Mouse (Mus musculus): Measurements from ENCODE around the gene Mcts2. TPM values are rescaled to one million over a fixed set of nuclear protein-coding genes. Genes with fewer than 3 reads are reported as not detected.
A peak's percentile ranks its signal among the peaks of the same experiment; 100 is the strongest.
"Not testable (repeated sequence)": the region's sequence is repeated elsewhere in the genome, so short reads cannot be mapped to it uniquely, and the experiment has no call there.

Gene Mcts2
- polyA plus RNA-seq, 1 experiment from 2014 or later, result 43.8 TPM

DNA sequence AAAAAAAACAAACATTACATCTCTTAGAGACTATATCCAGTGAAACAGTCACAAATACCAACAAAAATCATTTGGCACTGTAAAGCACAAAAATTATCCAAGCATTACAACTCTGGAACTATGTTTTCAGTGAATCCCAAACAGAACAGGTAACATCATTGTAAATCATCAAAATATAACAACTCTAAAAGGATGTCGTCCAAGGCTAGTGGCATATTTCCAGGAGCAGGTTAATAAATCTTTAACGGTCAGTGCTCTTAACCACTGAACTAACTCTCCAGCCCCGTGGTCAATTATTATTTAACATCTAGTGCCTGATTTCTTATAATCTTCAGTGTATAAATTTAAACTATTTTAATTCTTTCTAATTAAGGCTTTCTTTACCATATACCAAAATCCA is 20.6 kb upstream of the Mcts2 start:
- not testable (repeated sequence) for H3K27me3 ChIP-seq (ENCODE audit: control insufficient read depth, insufficient read depth, low read length); H3K27ac ChIP-seq (ENCODE audit: low read depth, low read length); ATAC-seq (ENCODE audit: low read depth); H3K4me2 ChIP-seq (ENCODE audit: low read depth, low read length); H3K4me1 ChIP-seq (ENCODE audit: control insufficient read depth, insufficient read depth, low read length); H3K9ac ChIP-seq (replicated peaks; ENCODE audit: low read depth, low read length); H3K9me3 ChIP-seq (ENCODE audit: control insufficient read depth, low read length); H3K4me3 ChIP-seq (ENCODE audit: low read depth, low read length); H3K36me3 ChIP-seq (ENCODE audit: control insufficient read depth, insufficient read depth, low read length)
- WGBS, result 68% methylated on average over 3 of the region's 3 CpGs

DNA sequence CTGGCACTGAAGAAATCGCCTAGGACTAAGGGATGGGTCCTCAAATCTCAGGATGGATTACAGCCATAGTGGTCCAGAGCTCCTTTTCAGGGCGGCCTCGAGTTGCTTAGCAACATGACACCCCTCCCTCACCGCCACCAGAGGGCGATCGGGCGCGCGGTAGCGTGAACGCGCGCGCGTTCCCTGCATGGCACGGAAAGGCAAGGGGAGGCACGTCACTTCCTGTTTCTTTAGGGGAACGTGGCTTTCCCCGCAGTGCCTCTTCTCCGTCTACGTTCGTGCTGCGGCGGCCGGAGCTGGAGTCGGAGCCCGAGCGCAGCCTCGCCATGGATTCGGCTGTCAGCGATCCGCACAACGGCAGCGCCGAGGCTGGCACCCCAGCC is 17.6 kb upstream of the Mcts2 start, which contains the start of gene H13:
Gene H13 (plus strand): TSS at position 206 of the 383 bp plus-strand sequence.
- H3K4me1 ChIP-seq (ENCODE audit: control insufficient read depth, insufficient read depth, low read length), result peaks cover 28% of the 10 kb centered on the region
- peak within 1 kb of the TSS; percentile 97 for H3K27ac ChIP-seq (ENCODE audit: low read depth, low read length)
- WGBS, result under 1% methylated on average over 33 of the region's 35 CpGs
- peak within 1 kb of the TSS; percentile 97 for H3K4me2 ChIP-seq (ENCODE audit: low read depth, low read length)
- H3K27me3 ChIP-seq (ENCODE audit: control insufficient read depth, insufficient read depth, low read length), result no peaks in the 10 kb centered on the region
- peak within 1 kb of the TSS; percentile 94 for H3K4me3 ChIP-seq (ENCODE audit: low read depth, low read length)
- no peaks in the 10 kb centered on the region for H3K9me3 ChIP-seq (ENCODE audit: control insufficient read depth, low read length)
- peak; percentile 88 for ATAC-seq (ENCODE audit: low read depth)
- H3K9ac ChIP-seq (replicated peaks; ENCODE audit: low read depth, low read length), result peak within 1 kb of the TSS; percentile 97
- peaks cover 13% of the 10 kb centered on the region; the same call in 1 of the 2 replicates for H3K36me3 ChIP-seq (ENCODE audit: control insufficient read depth, insufficient read depth, low read length)

DNA sequence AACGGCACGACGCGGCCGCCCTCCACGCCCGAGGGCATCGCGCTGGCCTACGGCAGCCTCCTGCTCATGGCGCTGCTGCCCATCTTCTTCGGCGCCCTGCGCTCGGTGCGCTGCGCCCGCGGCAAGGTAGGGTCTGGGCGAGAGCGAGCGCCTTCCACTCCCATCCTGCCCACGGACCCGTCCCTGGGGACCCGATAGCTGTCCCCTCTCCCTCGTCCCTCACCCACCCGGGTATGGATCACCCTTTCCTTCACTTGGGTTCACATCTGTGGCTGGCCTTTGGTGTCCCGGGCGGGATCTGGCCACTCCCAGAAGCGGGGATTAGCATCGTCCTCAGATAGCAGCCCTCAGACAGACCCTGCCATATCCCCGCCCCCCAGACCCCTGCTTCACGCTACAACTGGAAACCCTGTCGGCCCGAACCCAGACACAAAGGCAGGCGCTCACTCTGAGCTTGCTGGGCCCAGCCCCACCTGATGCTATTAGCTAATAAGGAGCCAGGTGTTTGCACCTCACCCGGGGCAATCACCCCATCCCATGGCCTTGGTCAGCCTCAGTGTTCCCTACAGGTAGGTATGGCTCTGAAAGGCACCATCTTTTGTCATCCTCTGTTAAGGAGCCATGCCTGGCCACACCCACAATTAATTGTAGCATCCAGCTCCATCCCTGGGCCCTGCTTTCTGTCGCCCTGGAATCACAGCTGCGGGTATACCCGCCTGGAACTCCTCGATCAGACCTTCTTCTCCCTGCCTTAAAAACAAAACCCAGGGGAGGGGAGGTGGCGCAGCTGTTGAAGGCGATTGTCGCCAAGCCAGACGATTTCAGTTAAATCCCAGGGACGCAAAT is 17.0 kb upstream of the Mcts2 start:
- under 1% methylated on average over 44 of the region's 46 CpGs for WGBS

DNA sequence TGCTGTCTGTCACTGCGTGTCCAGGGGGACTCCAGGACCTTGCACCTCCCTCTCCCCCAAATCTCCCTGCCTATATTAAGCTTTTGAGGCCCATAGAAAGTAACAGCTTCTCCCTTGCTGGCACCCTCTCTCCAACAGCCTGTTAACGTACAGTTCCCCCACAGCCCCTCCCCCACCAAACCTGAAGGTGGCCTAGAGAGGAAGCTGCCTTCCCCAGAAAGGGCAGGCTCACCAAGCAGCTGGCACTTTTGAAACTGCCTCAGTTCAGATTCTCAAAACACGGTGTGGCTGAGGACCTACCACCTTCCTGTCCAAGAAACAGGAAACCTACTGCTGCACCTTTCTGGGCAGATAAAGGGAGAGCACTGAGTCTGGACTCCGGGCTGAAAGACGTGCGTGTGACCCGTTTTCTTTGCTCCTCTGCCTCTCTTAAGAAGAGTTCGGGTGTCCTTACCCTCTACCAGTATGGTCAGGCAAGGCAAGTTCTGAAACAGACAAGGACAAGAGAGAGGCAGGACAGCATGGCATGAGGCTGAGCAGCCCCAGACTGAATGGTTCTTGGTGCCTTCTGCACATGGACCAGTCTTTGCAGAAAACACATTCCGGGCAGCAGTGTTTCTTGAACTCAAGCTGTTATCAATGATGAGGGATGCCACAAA is 15.7 kb upstream of the Mcts2 start:
- Histone ChIP-seq H3K9me3 (ENCODE audit: control insufficient read depth, low read length) (no peaks in the 10 kb centered on the region), H3K4me3 (ENCODE audit: low read depth, low read length) (peak overlapping the region; percentile 94), H3K27me3 (ENCODE audit: control insufficient read depth, insufficient read depth, low read length) (no peaks in the 10 kb centered on the region), H3K4me2 (ENCODE audit: low read depth, low read length) (peak overlapping the region; percentile 97), H3K27ac (ENCODE audit: low read depth, low read length) (peak overlapping the region; percentile 97), H3K4me1 (ENCODE audit: control insufficient read depth, insufficient read depth, low read length) (peaks cover 28% of the 10 kb centered on the region), H3K9ac (replicated peaks; ENCODE audit: low read depth, low read length) (peak overlapping the region; percentile 97), H3K36me3 (ENCODE audit: control insufficient read depth, insufficient read depth, low read length) (peaks cover 24% of the 10 kb centered on the region)
- ATAC-seq (ENCODE audit: low read depth), result no peak
- WGBS, result 61% methylated on average over 9 of the region's 9 CpGs

More for the DNA sequence above, 17.0 kb upstream of the Mcts2 start:
- H3K4me1 ChIP-seq (ENCODE audit: control insufficient read depth, insufficient read depth, low read length), result peaks cover 28% of the 10 kb centered on the region
- peak overlapping the region; percentile 94 for H3K4me3 ChIP-seq (ENCODE audit: low read depth, low read length)
- H3K9ac ChIP-seq (replicated peaks; ENCODE audit: low read depth, low read length), result peak overlapping the region; percentile 97
- peak; percentile 79 for ATAC-seq (ENCODE audit: low read depth)
- H3K9me3 ChIP-seq (ENCODE audit: control insufficient read depth, low read length), result no peaks in the 10 kb centered on the region
- H3K27ac ChIP-seq (ENCODE audit: low read depth, low read length), result peak overlapping the region; percentile 97
- H3K27me3 ChIP-seq (ENCODE audit: control insufficient read depth, insufficient read depth, low read length), result no peaks in the 10 kb centered on the region
- H3K36me3 ChIP-seq (ENCODE audit: control insufficient read depth, insufficient read depth, low read length), result peaks cover 15% of the 10 kb centered on the region
- peak overlapping the region; percentile 97 for H3K4me2 ChIP-seq (ENCODE audit: low read depth, low read length)

DNA sequence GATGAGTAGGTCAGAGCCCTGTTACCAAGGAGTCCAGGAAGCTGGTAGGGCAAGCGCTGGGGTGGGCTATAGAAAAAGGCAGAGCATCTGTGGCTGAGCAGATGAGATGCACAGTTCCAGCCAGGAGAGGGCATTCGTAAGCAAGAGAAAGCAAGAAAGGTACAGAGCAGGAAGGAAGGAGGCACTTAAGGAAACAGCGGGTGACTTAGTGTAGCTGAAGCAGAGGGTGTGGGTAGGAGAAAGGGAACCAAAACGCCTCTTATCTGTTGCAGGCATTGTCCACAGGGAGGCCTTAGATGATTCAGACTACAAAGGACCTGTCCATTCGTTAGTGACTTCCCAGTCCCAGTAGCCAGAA is 15.2 kb upstream of the Mcts2 start:
- H3K36me3 ChIP-seq (ENCODE audit: control insufficient read depth, insufficient read depth, low read length), result peaks cover 25% of the 10 kb centered on the region
- peak overlapping the region; percentile 94 for H3K4me3 ChIP-seq (ENCODE audit: low read depth, low read length)
- 30% methylated on average over 5 of the region's 5 CpGs for WGBS
- H3K4me2 ChIP-seq (ENCODE audit: low read depth, low read length), result peak overlapping the region; percentile 97
- peak overlapping the region; percentile 97 for H3K9ac ChIP-seq (replicated peaks; ENCODE audit: low read depth, low read length)
- peaks cover 28% of the 10 kb centered on the region for H3K4me1 ChIP-seq (ENCODE audit: control insufficient read depth, insufficient read depth, low read length)
- peak overlapping the region; percentile 48 for H3K27ac ChIP-seq (ENCODE audit: low read depth, low read length)
- peak; percentile 42 for ATAC-seq (ENCODE audit: low read depth)
- no peaks in the 10 kb centered on the region for H3K9me3 ChIP-seq (ENCODE audit: control insufficient read depth, low read length)
- no peaks in the 10 kb centered on the region for H3K27me3 ChIP-seq (ENCODE audit: control insufficient read depth, insufficient read depth, low read length)

DNA sequence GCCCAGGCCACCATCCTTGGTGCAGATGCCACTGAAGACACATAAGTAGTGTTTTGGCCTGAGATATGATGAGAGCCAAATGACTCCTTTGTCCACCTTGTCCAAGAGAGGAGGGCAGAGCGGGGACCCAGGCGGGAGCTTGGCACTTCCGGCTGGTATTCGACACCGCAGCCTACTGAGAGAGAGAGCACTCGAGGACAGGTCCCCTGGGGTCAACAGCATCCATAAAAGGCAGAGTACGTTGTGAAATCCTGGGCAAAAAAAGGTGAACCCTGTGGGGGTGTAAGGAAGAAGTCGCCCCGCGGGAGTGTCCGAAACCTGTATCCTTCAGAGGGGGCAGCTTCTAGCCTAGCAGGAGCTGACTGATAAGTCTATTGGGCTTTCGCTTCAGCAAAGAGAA is 14.7 kb upstream of the Mcts2 start:
- peak overlapping the region; percentile 97 for H3K9ac ChIP-seq (replicated peaks; ENCODE audit: low read depth, low read length)
- peaks cover 28% of the 10 kb centered on the region for H3K4me1 ChIP-seq (ENCODE audit: control insufficient read depth, insufficient read depth, low read length)
- H3K27ac ChIP-seq (ENCODE audit: low read depth, low read length), result no peak overlapping the region
- H3K4me2 ChIP-seq (ENCODE audit: low read depth, low read length), result peak overlapping the region; percentile 97
- peak overlapping the region; percentile 94; the same call in 1 of the 2 replicates for H3K4me3 ChIP-seq (ENCODE audit: low read depth, low read length)
- H3K27me3 ChIP-seq (ENCODE audit: control insufficient read depth, insufficient read depth, low read length), result no peaks in the 10 kb centered on the region
- no peaks in the 10 kb centered on the region for H3K9me3 ChIP-seq (ENCODE audit: control insufficient read depth, low read length)
- H3K36me3 ChIP-seq (ENCODE audit: control insufficient read depth, insufficient read depth, low read length), result peaks cover 28% of the 10 kb centered on the region
- WGBS, result 74% methylated on average over 12 of the region's 12 CpGs
- ATAC-seq (ENCODE audit: low read depth), result no peak

DNA sequence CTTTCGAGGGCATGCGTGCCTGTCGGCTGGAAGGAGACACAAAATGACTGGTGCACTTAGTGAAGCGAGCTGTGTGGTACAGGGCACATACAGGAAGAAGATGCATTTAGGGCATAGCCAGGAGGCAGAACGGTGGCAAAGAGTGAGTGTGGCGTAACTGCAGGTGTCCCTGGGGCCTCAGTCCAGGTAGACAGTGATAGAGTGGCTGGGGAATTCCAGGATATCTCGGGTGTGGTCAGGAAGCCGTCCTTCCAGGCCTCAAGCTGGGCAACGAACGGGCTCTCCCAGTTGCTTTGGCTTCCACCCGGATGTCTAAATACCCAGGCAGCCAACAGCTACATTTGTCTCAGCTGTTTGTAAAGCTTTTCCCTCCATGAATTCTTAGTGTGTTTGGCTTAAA is 12.7 kb upstream of the Mcts2 start:
- peaks cover 28% of the 10 kb centered on the region for H3K4me1 ChIP-seq (ENCODE audit: control insufficient read depth, insufficient read depth, low read length)

DNA sequence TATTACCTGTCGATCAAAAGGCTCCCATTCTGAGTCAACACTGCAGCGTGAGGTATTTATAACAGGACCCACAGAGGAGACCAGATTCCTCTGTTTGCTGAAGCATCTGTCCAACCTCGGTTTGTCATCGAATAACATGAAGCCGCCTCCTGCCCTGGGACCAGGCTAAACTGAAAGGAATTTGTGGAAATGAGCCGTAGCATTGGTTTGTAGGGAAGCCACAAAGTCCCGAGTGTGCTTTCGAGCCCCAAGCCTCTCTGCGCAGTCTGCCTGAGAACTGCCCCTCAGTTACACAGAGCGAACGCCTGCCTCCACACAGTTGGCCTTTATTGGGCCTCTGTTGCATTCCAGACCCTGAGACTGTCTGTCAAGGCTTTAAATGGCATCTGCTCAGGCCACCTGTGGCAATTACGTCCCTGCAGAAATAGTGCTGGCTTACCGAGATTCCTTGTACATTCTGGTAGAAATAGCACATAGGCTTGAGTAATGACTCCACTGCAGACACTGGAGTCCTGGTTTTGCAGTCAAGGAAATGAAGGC is 11.5 kb upstream of the Mcts2 start:
- Histone ChIP-seq H3K27me3 (ENCODE audit: control insufficient read depth, insufficient read depth, low read length) (no peaks in the 10 kb centered on the region), H3K4me3 (ENCODE audit: low read depth, low read length) (no peak overlapping the region), H3K36me3 (ENCODE audit: control insufficient read depth, insufficient read depth, low read length) (peaks cover 50% of the 10 kb centered on the region), H3K4me1 (ENCODE audit: control insufficient read depth, insufficient read depth, low read length) (peaks cover 28% of the 10 kb centered on the region), H3K4me2 (ENCODE audit: low read depth, low read length) (no peak overlapping the region), H3K9me3 (ENCODE audit: control insufficient read depth, low read length) (no peaks in the 10 kb centered on the region), H3K27ac (ENCODE audit: low read depth, low read length) (no peak overlapping the region), H3K9ac (replicated peaks; ENCODE audit: low read depth, low read length) (no peak overlapping the region)
- WGBS, result 77% methylated on average over 13 of the region's 13 CpGs
- no peak for ATAC-seq (ENCODE audit: low read depth)

More for the DNA sequence above, 12.7 kb upstream of the Mcts2 start:
- no peaks in the 10 kb centered on the region for H3K27me3 ChIP-seq (ENCODE audit: control insufficient read depth, insufficient read depth, low read length)
- no peak overlapping the region for H3K4me2 ChIP-seq (ENCODE audit: low read depth, low read length)
- no peak overlapping the region for H3K27ac ChIP-seq (ENCODE audit: low read depth, low read length)
- H3K9ac ChIP-seq (replicated peaks; ENCODE audit: low read depth, low read length), result no peak overlapping the region
- 90% methylated on average over 11 of the region's 11 CpGs for WGBS
- H3K36me3 ChIP-seq (ENCODE audit: control insufficient read depth, insufficient read depth, low read length), result peaks cover 39% of the 10 kb centered on the region
- H3K9me3 ChIP-seq (ENCODE audit: control insufficient read depth, low read length), result no peaks in the 10 kb centered on the region
- no peak for ATAC-seq (ENCODE audit: low read depth)
- no peak overlapping the region for H3K4me3 ChIP-seq (ENCODE audit: low read depth, low read length)

DNA sequence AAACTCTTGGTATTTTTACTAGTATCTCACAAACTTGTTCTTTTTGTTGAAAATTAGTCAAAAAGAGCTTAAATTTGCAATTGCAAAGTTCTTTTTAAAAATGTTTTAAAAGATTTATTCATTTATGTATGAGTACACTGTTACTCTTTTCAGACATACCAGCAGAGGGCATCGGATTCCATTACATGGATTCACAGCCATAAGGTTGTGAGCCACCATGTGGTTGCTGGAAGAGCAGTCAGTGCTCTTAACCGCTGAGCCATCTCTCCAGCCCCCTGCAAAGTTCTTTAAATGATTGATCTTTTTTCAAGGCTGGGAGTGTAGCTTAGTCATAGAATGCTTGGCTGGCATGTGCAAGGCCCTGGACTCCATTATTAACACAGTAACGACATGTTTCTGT is 8.5 kb upstream of the Mcts2 start:
- peak; percentile 60; the same call in 1 of the 2 replicates for ATAC-seq (ENCODE audit: low read depth)
- Histone ChIP-seq H3K4me1 (ENCODE audit: control insufficient read depth, insufficient read depth, low read length) (peaks cover 2% of the 10 kb centered on the region), H3K27ac (ENCODE audit: low read depth, low read length) (no peak overlapping the region), H3K9ac (replicated peaks; ENCODE audit: low read depth, low read length) (no peak overlapping the region), H3K9me3 (ENCODE audit: control insufficient read depth, low read length) (no peaks in the 10 kb centered on the region), H3K4me2 (ENCODE audit: low read depth, low read length) (no peak overlapping the region), H3K36me3 (ENCODE audit: control insufficient read depth, insufficient read depth, low read length) (peaks cover 66% of the 10 kb centered on the region), H3K4me3 (ENCODE audit: low read depth, low read length) (no peak overlapping the region), H3K27me3 (ENCODE audit: control insufficient read depth, insufficient read depth, low read length) (no peaks in the 10 kb centered on the region)
- WGBS, result 52% methylated on average over 3 of the region's 3 CpGs

Measured in neural tube, embryonic 14.5 days (tissue).